13 mouse cellular contexts compared by ENCODE assay signal in the genomic region with DNA sequence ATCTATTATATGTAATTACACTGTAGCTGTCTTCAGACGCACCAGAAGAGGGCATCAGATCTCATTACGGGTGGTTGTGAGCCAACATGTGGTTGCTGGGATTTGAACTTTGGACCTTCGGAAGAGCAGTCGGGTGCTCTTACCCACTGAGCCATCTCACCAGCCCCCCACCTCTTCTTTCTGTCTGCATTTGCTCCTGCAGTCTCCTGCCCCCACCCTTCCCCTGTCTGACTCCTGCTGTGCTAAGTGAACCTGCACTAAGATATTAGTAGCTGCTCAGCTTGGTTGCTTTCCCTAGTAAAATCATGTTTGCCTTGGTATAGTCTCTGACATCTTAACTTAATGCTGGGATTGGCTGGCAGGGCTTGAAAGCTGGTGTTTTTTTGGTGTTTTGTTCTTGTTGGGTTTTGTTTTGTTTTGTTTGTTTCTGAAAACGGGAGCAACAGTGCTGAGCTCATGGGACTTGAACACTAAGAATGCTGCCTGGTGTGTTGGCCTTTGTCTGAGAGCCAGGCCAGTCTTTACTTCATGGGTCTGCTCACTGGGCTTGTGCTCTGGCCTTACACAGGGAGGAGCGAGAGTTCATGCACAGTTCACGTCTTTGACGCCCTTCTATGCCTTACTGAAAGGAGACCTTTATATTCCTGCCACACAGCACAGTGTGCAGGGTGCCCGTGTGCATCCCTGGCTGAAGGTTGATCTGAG. TPM values are rescaled to one million over a fixed set of nuclear protein-coding genes. Genes with fewer than 3 reads are reported as not detected.
DNase-seq lines count a peak whose midpoint lies in the region; ATAC-seq lines count a peak whose summit lies in the region.
"Had no signal": no experiment of that assay in that cellular context is flagged by ENCODE, and none has a peak within 500 bp of the region (broad histone marks: within the 10 kb centered on the region; RNA-seq: fewer than 3 reads in every experiment).

No protein-coding gene starts in this region.

- no peaks in the 10 kb centered on the region for H3K27me3 ChIP-seq in midbrain, embryonic 12.5 days
- no peaks in the 10 kb centered on the region for H3K27me3 ChIP-seq in midbrain, embryonic 13.5 days
- no peaks in the 10 kb centered on the region for H3K27me3 ChIP-seq in hindbrain, embryonic 12.5 days
- H3K27me3 ChIP-seq in stomach, embryonic 16.5 days (ENCODE audit: control insufficient read depth, insufficient read depth, low read length) = no peaks in the 10 kb centered on the region
- H3K27me3 ChIP-seq: limb, embryonic 15.5 days had no signal

- H3K36me3 ChIP-seq in midbrain, embryonic 12.5 days = peaks cover 14% of the 10 kb centered on the region; the same call in 1 of the 2 replicates
- H3K36me3 ChIP-seq in midbrain, embryonic 13.5 days = peaks cover 13% of the 10 kb centered on the region
- H3K36me3 ChIP-seq in hindbrain, embryonic 12.5 days = peaks cover 7% of the 10 kb centered on the region
- no peaks in the 10 kb centered on the region for H3K36me3 ChIP-seq in stomach, embryonic 16.5 days (ENCODE audit: control insufficient read depth, insufficient read depth, low read length)
- H3K36me3 ChIP-seq: limb, embryonic 15.5 days had no signal

- H3K4me1 ChIP-seq in midbrain, embryonic 12.5 days = peaks cover 5% of the 10 kb centered on the region
- no peaks in the 10 kb centered on the region for H3K4me1 ChIP-seq in midbrain, embryonic 13.5 days (replicated peaks)
- peaks cover 6% of the 10 kb centered on the region; the same call in 1 of the 2 replicates for H3K4me1 ChIP-seq in hindbrain, embryonic 12.5 days
- no peaks in the 10 kb centered on the region for H3K4me1 ChIP-seq in stomach, embryonic 16.5 days (ENCODE audit: control insufficient read depth, insufficient read depth, low read length)
- H3K4me1 ChIP-seq: limb, embryonic 15.5 days had no signal

- no peak overlapping the region for H3K9ac ChIP-seq in midbrain, embryonic 12.5 days (replicated peaks)
- H3K9ac ChIP-seq in midbrain, embryonic 13.5 days (replicated peaks) = no peak overlapping the region
- H3K9ac ChIP-seq in hindbrain, embryonic 12.5 days = no peak overlapping the region
- no peak overlapping the region for H3K9ac ChIP-seq in stomach, embryonic 16.5 days (ENCODE audit: low read length)
- H3K9ac ChIP-seq: limb, embryonic 15.5 days had no signal

- no peak for ATAC-seq in midbrain, embryonic 12.5 days (ENCODE audit: low FRiP score, low read depth)
- ATAC-seq in midbrain, embryonic 13.5 days = no peak
- ATAC-seq in hindbrain, embryonic 12.5 days (ENCODE audit: low FRiP score) = peak; percentile 40; the same call in 1 of the 2 replicates
- ATAC-seq in stomach, embryonic 16.5 days (ENCODE audit: insufficient read depth, low FRiP score) = peak; percentile 40; the same call in 1 of the 2 replicates

- no peak overlapping the region for H3K4me3 ChIP-seq in midbrain, embryonic 12.5 days
- H3K4me3 ChIP-seq in midbrain, embryonic 13.5 days (replicated peaks) = no peak overlapping the region
- no peak overlapping the region for H3K4me3 ChIP-seq in hindbrain, embryonic 12.5 days
- no peak overlapping the region for H3K4me3 ChIP-seq in stomach, embryonic 16.5 days (replicated peaks; ENCODE audit: low read length)
- H3K4me3 ChIP-seq: limb, embryonic 15.5 days had no signal

- peak; percentile 57 for DNase-seq in embryo, embryonic 9.5 days (ENCODE audit: extremely low spot score)
- no peak for DNase-seq in kidney, adult 9 months
- DNase-seq in adrenal gland, postnatal 14 days = no peak
- DNase-seq: kidney, adult 18-20 months; lung, postnatal 10 days; thymus, postnatal 36 days had no signal

- WGBS in midbrain, embryonic 12.5 days = 36% methylated on average over 9 of the region's 9 CpGs
- 29% methylated on average over 9 of the region's 9 CpGs for WGBS in midbrain, embryonic 13.5 days
- 30% methylated on average over 9 of the region's 9 CpGs for WGBS in hindbrain, embryonic 12.5 days
- 68% methylated on average over 9 of the region's 9 CpGs for WGBS in stomach, embryonic 16.5 days

- no peaks in the 10 kb centered on the region for H3K9me3 ChIP-seq in midbrain, embryonic 12.5 days
- no peaks in the 10 kb centered on the region for H3K9me3 ChIP-seq in midbrain, embryonic 13.5 days
- no peaks in the 10 kb centered on the region for H3K9me3 ChIP-seq in hindbrain, embryonic 12.5 days (replicated peaks)
- no peaks in the 10 kb centered on the region for H3K9me3 ChIP-seq in stomach, embryonic 16.5 days (replicated peaks; ENCODE audit: control insufficient read depth, low read length)
- H3K9me3 ChIP-seq: limb, embryonic 15.5 days had no signal

- H3K27ac ChIP-seq in midbrain, embryonic 12.5 days (replicated peaks) = 0 out of 2 replicates have a peak overlapping the region, but pooled peaks have one; percentile 25
- H3K27ac ChIP-seq in midbrain, embryonic 13.5 days = no peak overlapping the region
- H3K27ac ChIP-seq in hindbrain, embryonic 12.5 days = peak overlapping the region; percentile 26; the same call in 1 of the 2 replicates
- no peak overlapping the region for H3K27ac ChIP-seq in stomach, embryonic 16.5 days (ENCODE audit: low read length)
- H3K27ac ChIP-seq: limb, embryonic 15.5 days had no signal

- no peak overlapping the region for H3K4me2 ChIP-seq in midbrain, embryonic 12.5 days (replicated peaks)
- H3K4me2 ChIP-seq in midbrain, embryonic 13.5 days (replicated peaks) = no peak overlapping the region
- H3K4me2 ChIP-seq in hindbrain, embryonic 12.5 days (replicated peaks) = no peak overlapping the region
- H3K4me2 ChIP-seq in stomach, embryonic 16.5 days (ENCODE audit: low read depth, low read length) = no peak overlapping the region
- H3K4me2 ChIP-seq: heart, embryonic 11.5 days; limb, embryonic 15.5 days had no signal

RNA-seq across cellular contexts. Expression of a gene that starts 25.0 kb away (rescaled TPM):
- 337 and 352 TPM in 2 replicates for polyA plus RNA-seq in midbrain, embryonic 12.5 days (2016; fragmentation: Nextera tagmentation; extraction: Ambion mirVana)
- polyA plus RNA-seq in midbrain, embryonic 13.5 days (2015; fragmentation: Nextera tagmentation; extraction: Ambion mirVana) = 285 and 287 TPM in 2 replicates
- 320 and 339 TPM in 2 replicates for polyA plus RNA-seq in hindbrain, embryonic 12.5 days (2016; fragmentation: Nextera tagmentation; extraction: Ambion mirVana)
- polyA plus RNA-seq in stomach, embryonic 16.5 days (2015; fragmentation: Nextera tagmentation; extraction: Ambion mirVana) = 357 and 376 TPM in 2 replicates
- 196 and 198 TPM in 2 replicates for total RNA-seq in adrenal gland, postnatal 14 days (2021)

RNA-seq across cellular contexts. Expression of a gene that starts 25.7 kb away (rescaled TPM):
- 18.8 and 19.4 TPM in 2 replicates for polyA plus RNA-seq in midbrain, embryonic 12.5 days (2016; fragmentation: Nextera tagmentation; extraction: Ambion mirVana)
- 26.9 and 28.0 TPM in 2 replicates for polyA plus RNA-seq in midbrain, embryonic 13.5 days (2015; fragmentation: Nextera tagmentation; extraction: Ambion mirVana)
- 18.7 and 18.9 TPM in 2 replicates for polyA plus RNA-seq in hindbrain, embryonic 12.5 days (2016; fragmentation: Nextera tagmentation; extraction: Ambion mirVana)
- 3.4 and 4.4 TPM in 2 replicates for polyA plus RNA-seq in stomach, embryonic 16.5 days (2015; fragmentation: Nextera tagmentation; extraction: Ambion mirVana)
- 3.8 and 4.8 TPM in 2 replicates for total RNA-seq in adrenal gland, postnatal 14 days (2021)

RNA-seq across cellular contexts. Expression of a gene that starts 31.1 kb away (rescaled TPM):
- polyA plus RNA-seq in midbrain, embryonic 12.5 days (2016; fragmentation: Nextera tagmentation; extraction: Ambion mirVana) = 0.34 and 0.41 TPM in 2 replicates
- polyA plus RNA-seq in midbrain, embryonic 13.5 days (2015; fragmentation: Nextera tagmentation; extraction: Ambion mirVana) = 0.62 and 0.66 TPM in 2 replicates
- 0.23 and 0.27 TPM in 2 replicates for polyA plus RNA-seq in hindbrain, embryonic 12.5 days (2016; fragmentation: Nextera tagmentation; extraction: Ambion mirVana)
- polyA plus RNA-seq in stomach, embryonic 16.5 days (2015; fragmentation: Nextera tagmentation; extraction: Ambion mirVana) = 0.19 and 0.40 TPM in 2 replicates
- total RNA-seq in adrenal gland, postnatal 14 days (2021) = 0.90 and 1.4 TPM in 2 replicates
- total RNA-seq: monocyte, adult 5-6 weeks had no signal

RNA-seq across cellular contexts. Expression of a gene that starts 31.4 kb away (rescaled TPM):
- 0.57 and 1.3 TPM in 2 replicates for polyA plus RNA-seq in midbrain, embryonic 12.5 days (2016; fragmentation: Nextera tagmentation; extraction: Ambion mirVana)
- 1.0 TPM in 2 replicates for polyA plus RNA-seq in midbrain, embryonic 13.5 days (2015; fragmentation: Nextera tagmentation; extraction: Ambion mirVana)
- 0.63 and 1.2 TPM in 2 replicates for polyA plus RNA-seq in hindbrain, embryonic 12.5 days (2016; fragmentation: Nextera tagmentation; extraction: Ambion mirVana)
- polyA plus RNA-seq in stomach, embryonic 16.5 days (2015; fragmentation: Nextera tagmentation; extraction: Ambion mirVana) = 1.0 TPM in 1 of 2 replicates, not detected in the other
- 4.5 and 4.8 TPM in 2 replicates for total RNA-seq in adrenal gland, postnatal 14 days (2021)
- total RNA-seq: monocyte, adult 5-6 weeks had no signal

RNA-seq across cellular contexts. Expression of a gene that starts 32.7 kb away (rescaled TPM):
- 10.5 and 11.9 TPM in 2 replicates for polyA plus RNA-seq in midbrain, embryonic 12.5 days (2016; fragmentation: Nextera tagmentation; extraction: Ambion mirVana)
- polyA plus RNA-seq in midbrain, embryonic 13.5 days (2015; fragmentation: Nextera tagmentation; extraction: Ambion mirVana) = 10.0 and 10.8 TPM in 2 replicates
- polyA plus RNA-seq in hindbrain, embryonic 12.5 days (2016; fragmentation: Nextera tagmentation; extraction: Ambion mirVana) = 10.5 and 12.3 TPM in 2 replicates
- 3.3 and 3.5 TPM in 2 replicates for polyA plus RNA-seq in stomach, embryonic 16.5 days (2015; fragmentation: Nextera tagmentation; extraction: Ambion mirVana)
- 6.8 and 7.8 TPM in 2 replicates for total RNA-seq in adrenal gland, postnatal 14 days (2021)

Comparison
In these comparisons a context has a peak if more than half of its experiments do, and no peak if none do; other contexts are left out.
1. H3K27ac ChIP-seq: peak in midbrain, embryonic 12.5 days (single experiment) and hindbrain, embryonic 12.5 days (single experiment); none in midbrain, embryonic 13.5 days (single experiment) and stomach, embryonic 16.5 days (single experiment).
2. ATAC-seq: peak in hindbrain, embryonic 12.5 days (single experiment) and stomach, embryonic 16.5 days (single experiment); none in midbrain, embryonic 12.5 days (single experiment) and midbrain, embryonic 13.5 days (single experiment).